Mouse (Mus musculus) lung, postnatal 0 days (tissue): Measurements from ENCODE around the gene Gm45213. TPM values are rescaled to one million over a fixed set of nuclear protein-coding genes. Genes with fewer than 3 reads are reported as not detected.

Experiments used
- ATAC-seq: fragments of 200-750 bp; cut with Nextera tagmentation; 2 replicates; pipeline ENCODE4 v1.8.0; 2017; ENCODE audit warnings: moderate library complexity
- DNase-seq: peaks from one replicate; pipeline ENCODE4 v3.0.0-alpha.2; 2016; ENCODE audit warnings: low spot score
- H3K27ac ChIP-seq: fragments of 300-500 bp; sonication (generic); 2 replicates; pipeline ENCODE4 v1.5.1; 2014; ENCODE audit warnings: antibody characterized with exemption, mild to moderate bottlenecking, low read length, mixed read lengths
- H3K27me3 ChIP-seq: fragments of 300-500 bp; sonication (generic); replicated peaks from 2 replicates; pipeline ENCODE4 v1.6.1; 2014; ENCODE audit warnings: low read length, mixed read lengths; ENCODE audit not compliant: insufficient read depth
- H3K36me3 ChIP-seq: fragments of 300-500 bp; sonication (generic); 2 replicates; pipeline ENCODE4 v1.6.1; 2014; ENCODE audit warnings: low read length, mixed read lengths; ENCODE audit not compliant: insufficient read depth
- H3K4me1 ChIP-seq: fragments of 300-500 bp; sonication (generic); 2 replicates; pipeline ENCODE4 v1.6.1; 2014; ENCODE audit warnings: antibody characterized with exemption, low read depth, low read length, mixed read lengths; ENCODE audit not compliant: insufficient read depth
- H3K4me2 ChIP-seq: fragments of 300-500 bp; sonication (generic); replicated peaks from 2 replicates; pipeline ENCODE4 v1.6.1; 2014; ENCODE audit warnings: low read depth, mild to moderate bottlenecking, low read length, moderate library complexity, mixed read lengths
- H3K4me3 ChIP-seq: fragments of 300-500 bp; sonication (generic); 2 replicates; pipeline ENCODE4 v1.5.1; 2014; ENCODE audit warnings: low read depth, low read length
- H3K9ac ChIP-seq: fragments of 300-500 bp; sonication (generic); replicated peaks from 2 replicates; pipeline ENCODE4 v1.6.1; 2014; ENCODE audit warnings: low read depth, mild to moderate bottlenecking
- H3K9me3 ChIP-seq: fragments of 300-500 bp; sonication (generic); 2 replicates; pipeline ENCODE4 v1.6.1; 2016; ENCODE audit warnings: low read length, mixed read lengths
- CTCF ChIP-seq: IDR thresholded peaks from 2 replicates; pipeline ENCODE4 v1.5.1; 2016; ENCODE audit warnings: antibody characterized with exemption, mild to moderate bottlenecking
- EP300 ChIP-seq: IDR thresholded peaks from 2 replicates; pipeline ENCODE4 v1.6.1; 2016; ENCODE audit warnings: antibody characterized with exemption, mild to moderate bottlenecking, control low read depth
- WGBS: fragments of 180-500 bp; shearing (Covaris S2); extraction: QIAGEN DNeasy Blood & Tissue Kit; methylation state at CpG from one replicate; pipeline ENCODE4 v1.1.7; 2014; 5-methylcytosine and 5-hydroxymethylcytosine counted together
- polyA plus RNA-seq: library from polyadenylated mRNA; unstranded; fragments of >200 nt; fragmentation: Nextera tagmentation; extraction: Ambion mirVana; gene quantifications from 2 replicates; pipeline ENCODE4 v1.2.1, GENCODE M21; 2015

Gene Gm45213
- not detected in 2 replicates for polyA plus RNA-seq

DNA sequence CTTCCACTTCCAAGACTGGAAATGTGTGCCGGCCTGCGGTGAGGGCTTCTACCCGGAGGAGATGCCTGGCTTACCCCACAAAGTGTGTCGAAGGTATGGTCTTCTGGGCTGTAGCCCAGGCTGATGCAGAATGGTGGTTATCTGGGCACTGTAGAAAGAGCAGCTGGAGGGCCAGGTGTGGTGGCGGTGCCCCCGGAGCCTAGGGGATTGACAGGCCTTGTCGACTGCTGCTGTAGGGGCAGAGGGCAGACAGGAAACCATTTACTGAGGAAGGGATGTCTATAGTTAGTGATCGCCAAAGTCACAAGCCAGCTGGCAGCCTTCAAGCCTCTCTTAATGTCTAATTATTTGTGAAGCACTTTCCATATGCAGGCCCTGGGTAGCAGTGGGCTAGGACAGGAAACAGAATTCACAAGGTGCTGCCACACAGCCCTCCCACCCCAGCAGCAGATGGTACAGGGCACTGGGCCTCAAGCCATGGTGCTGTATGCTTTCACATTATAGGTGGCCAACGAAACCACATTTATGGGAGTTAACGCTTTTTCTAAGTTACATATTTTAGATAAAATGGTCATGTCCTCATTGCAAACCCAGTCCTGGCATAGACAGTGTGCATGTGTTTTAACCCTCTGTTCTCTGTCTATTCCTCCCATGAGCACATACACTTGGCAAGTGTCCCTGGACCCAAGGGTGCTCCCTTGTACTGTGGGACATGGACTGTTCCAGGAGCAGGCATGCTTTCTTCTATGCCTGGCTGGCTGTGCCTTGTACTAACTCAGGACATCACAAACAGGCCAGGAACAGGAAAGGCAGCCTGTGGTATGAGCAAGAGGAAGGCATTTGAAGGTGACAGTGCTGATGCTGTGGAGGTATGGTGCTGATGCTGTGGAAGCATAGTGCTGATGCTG lies at the start of gene Gm45213:
Gene Gm45213, plus strand, starts transcription at position 51 of the 908 bp plus-strand sequence.
- WGBS = 66% methylated on average over 10 of the region's 10 CpGs
- no peak for ATAC-seq
- Histone ChIP-seq H3K27me3 (no peaks in the 10 kb centered on the region), H3K27ac (no peak within 1 kb of the TSS), H3K4me2 (no peak within 1 kb of the TSS), H3K4me3 (no peak within 1 kb of the TSS), H3K4me1 (no peaks in the 10 kb centered on the region), H3K36me3 (no peaks in the 10 kb centered on the region), H3K9me3 (no peaks in the 10 kb centered on the region), H3K9ac (no peak within 1 kb of the TSS)
- no peak for DNase-seq
- TF ChIP-seq EP300 = no peak
- no peak for TF ChIP-seq CTCF

- WGBS = 82% methylated on average over 16 of the region's 16 CpGs
Observed at GRCm38 (mm10) chr7:66001035-66001754, 42.2 kb upstream of the Gm45213 start.

DNA sequence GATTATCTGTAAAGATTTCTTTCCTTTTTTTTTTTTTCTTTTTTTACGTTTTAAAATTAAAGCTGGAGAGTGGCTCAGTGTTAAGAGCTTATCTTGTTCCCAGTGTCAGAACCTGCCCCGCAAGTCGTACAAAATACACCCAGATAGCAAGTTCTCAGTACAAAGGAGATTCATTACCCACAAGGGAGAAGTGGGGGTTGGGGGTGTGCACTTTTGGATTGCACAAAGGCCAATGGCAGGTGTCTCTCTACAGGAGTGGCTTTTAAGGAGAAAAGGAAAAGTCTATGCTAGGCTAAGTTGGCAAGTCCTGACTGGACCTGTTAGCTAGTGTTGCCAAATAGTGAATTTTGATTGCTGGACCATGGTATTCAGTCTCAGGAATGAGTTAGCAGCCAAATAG lies 41.6 kb upstream of the Gm45213 start:
- TF ChIP-seq EP300 (no peak), CTCF (no peak)
- Histone ChIP-seq H3K4me1 (no peaks in the 10 kb centered on the region), H3K4me3 (no peak overlapping the region), H3K4me2 (no peak overlapping the region), H3K27me3 (no peaks in the 10 kb centered on the region), H3K27ac (no peak overlapping the region), H3K36me3 (no peaks in the 10 kb centered on the region), H3K9ac (no peak overlapping the region), H3K9me3 (no peaks in the 10 kb centered on the region; the same call in 1 of the 2 replicates)
- WGBS = 41% methylated on average over 3 of the region's 3 CpGs
- no peak for ATAC-seq
- no peak for DNase-seq

More at GRCm38 (mm10) chr7:66001035-66001754, 42.2 kb upstream of the Gm45213 start:
- no peak for ATAC-seq
- Histone ChIP-seq H3K9ac (no peak overlapping the region), H3K27me3 (no peaks in the 10 kb centered on the region), H3K4me2 (no peak overlapping the region), H3K4me1 (no peaks in the 10 kb centered on the region), H3K4me3 (no peak overlapping the region), H3K9me3 (no peaks in the 10 kb centered on the region; the same call in 1 of the 2 replicates), H3K27ac (no peak overlapping the region), H3K36me3 (no peaks in the 10 kb centered on the region)
- DNase-seq = no peak
- TF ChIP-seq CTCF (no peak), EP300 (no peak)

DNA sequence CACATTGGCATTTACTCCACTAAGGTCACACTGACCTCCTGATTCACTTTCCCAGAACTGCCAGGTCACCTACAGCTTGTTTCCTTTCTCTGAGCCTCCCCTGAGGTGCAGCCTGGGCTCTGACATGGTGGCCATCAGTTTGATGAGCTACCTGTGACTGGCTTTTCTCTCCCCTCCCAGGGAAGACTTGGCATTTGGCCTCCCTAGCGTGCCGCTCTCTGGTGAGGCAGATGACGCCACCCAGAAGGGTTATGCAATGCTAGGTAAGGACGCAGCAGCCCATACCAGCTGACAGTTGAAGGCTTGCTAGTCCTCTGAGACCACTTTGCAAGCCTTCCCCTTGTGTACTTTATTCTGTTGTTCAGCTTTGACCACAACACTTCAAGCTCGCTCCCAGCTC lies 40.0 kb upstream of the Gm45213 start:
- H3K9ac ChIP-seq = no peak overlapping the region
- no peaks in the 10 kb centered on the region for H3K27me3 ChIP-seq
- H3K36me3 ChIP-seq = no peaks in the 10 kb centered on the region
- DNase-seq = no peak
- TF ChIP-seq EP300 (no peak), CTCF (no peak)
- H3K4me1 ChIP-seq = no peaks in the 10 kb centered on the region
- H3K4me3 ChIP-seq = no peak overlapping the region
- no peaks in the 10 kb centered on the region; the same call in 1 of the 2 replicates for H3K9me3 ChIP-seq
- H3K27ac ChIP-seq = no peak overlapping the region
- no peak overlapping the region for H3K4me2 ChIP-seq
- ATAC-seq = no peak
- 73% methylated on average over 5 of the region's 5 CpGs for WGBS

DNA sequence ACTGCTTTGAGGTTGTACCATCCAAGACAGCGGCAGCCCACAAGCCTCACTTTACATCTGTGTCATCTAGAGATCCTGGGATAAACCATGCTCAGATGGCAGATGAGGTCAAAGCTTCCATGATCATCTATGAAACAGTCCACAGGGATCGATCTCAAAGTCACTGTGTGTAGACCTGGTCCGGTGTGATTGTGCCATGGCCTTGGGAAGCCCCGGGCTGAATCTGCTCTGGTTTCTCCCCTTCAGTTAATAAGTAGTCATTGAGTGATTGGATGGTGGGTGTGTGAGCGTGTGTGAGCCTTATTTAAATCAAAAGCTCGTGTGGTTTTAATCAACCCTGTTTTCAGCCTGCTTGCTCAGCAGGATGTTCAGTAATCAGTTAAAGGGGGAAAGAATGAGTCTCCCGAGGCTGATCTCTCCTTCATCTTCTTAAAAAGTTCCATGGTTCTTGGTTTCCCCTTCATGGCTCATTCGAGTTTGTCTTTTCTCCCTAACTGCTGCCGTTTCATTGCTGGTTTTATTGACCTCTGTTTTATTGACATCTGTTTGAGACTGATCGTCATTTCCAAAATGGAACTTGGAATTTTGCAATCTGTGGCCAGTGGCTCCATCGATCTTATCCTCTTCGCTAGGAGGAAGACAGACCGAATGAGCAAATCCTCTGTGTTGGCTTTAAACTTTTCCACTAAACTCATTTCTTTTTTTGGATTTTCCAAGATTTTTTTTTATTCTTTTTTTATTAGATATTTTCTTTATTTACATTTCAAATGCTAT lies 39.4 kb upstream of the Gm45213 start:
- Histone ChIP-seq H3K4me2 (no peak overlapping the region), H3K36me3 (no peaks in the 10 kb centered on the region), H3K27ac (no peak overlapping the region), H3K9ac (no peak overlapping the region), H3K4me3 (no peak overlapping the region), H3K27me3 (no peaks in the 10 kb centered on the region), H3K4me1 (no peaks in the 10 kb centered on the region), H3K9me3 (no peaks in the 10 kb centered on the region; the same call in 1 of the 2 replicates)
- TF ChIP-seq EP300 = no peak
- TF ChIP-seq CTCF = no peak
- 75% methylated on average over 13 of the region's 13 CpGs for WGBS
- ATAC-seq (no peak), DNase-seq (no peak)
